Mouse (Mus musculus): ENCODE measurements around the gene Iqcn. TPM values are rescaled to one million over a fixed set of nuclear protein-coding genes. Genes with fewer than 3 reads are reported as not detected.

The Iqcn gene
- polyA plus RNA-seq, 1 experiment from 2014 or later, result 0.09 TPM

DNA sequence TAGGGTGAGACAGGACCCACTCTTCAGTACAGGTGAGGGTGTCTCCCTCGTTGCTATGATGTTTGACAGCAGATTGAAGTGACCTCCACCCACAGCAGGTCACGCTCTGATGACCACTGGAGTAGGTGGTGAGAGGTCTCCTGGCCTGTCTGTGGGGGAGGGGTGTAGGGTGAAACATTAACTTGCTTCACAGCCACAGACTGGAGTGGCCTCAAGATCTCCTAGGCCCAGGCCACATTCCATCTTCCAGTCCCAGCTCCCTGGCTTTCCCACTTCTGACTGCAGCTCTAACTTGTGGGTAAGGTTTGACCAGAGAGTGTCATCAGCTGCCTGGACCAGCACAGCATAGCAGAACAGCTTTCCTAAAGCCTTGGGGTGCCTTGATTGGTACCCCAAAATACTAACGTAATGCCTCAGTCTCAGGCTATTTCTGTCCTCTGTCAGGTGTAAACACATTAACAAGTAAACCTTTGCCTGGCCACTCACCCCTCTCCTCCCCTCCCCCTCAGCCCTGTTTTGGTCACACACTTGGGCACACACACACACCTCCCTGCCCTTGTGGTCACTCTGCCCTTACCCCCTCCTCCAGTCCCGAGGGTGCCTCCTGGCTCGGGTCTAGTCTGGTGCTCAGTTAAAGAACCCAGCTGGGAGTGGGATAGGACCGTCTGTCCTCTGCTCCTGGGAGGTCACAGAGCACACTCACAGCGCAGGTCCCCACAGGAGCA lies 20.4 kb downstream of the Iqcn start, which contains the start of gene Pde4c:
Gene Pde4c, plus strand, starts transcription at position 235 of the 725 bp plus-strand sequence.
- H3K4me3 ChIP-seq, result no peak within 1 kb of the TSS
- no peak within 1 kb of the TSS for H3K4me2 ChIP-seq
- H3K36me3 ChIP-seq, result no peaks in the 10 kb centered on the region
- H3K4me1 ChIP-seq (replicated peaks), result no peaks in the 10 kb centered on the region
- no peaks in the 10 kb centered on the region for H3K9me3 ChIP-seq
- H3K9ac ChIP-seq, result no peak within 1 kb of the TSS
- peaks cover 11% of the 10 kb centered on the region for H3K27me3 ChIP-seq
- WGBS, result 60% methylated on average over 7 of the region's 7 CpGs
- H3K27ac ChIP-seq (replicated peaks), result no peak within 1 kb of the TSS
- no peak for ATAC-seq (ENCODE audit: low FRiP score, low read depth)

DNA sequence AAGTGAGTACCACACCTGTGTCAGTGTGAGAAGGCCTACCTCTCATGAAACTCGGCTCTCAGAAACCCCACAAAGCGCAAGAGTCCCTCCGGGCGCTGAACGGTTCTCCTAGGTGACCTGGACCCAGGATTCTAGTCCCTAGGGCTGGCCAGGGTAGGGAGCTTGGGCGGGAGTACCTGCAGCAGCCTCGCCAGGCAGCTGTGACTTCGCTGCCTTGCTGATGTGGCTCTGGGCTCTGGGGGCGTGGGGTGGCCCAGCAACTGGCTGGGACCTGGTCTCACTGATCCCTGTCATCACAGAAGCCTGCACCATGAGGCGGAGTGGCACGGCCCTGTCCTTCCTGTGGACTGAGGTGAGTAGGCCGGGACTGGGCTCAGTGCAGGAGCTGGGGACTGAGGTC lies 21.0 kb downstream of the Iqcn start:
- Histone ChIP-seq H3K27me3 (peaks cover 16% of the 10 kb centered on the region), H3K36me3 (no peaks in the 10 kb centered on the region), H3K4me3 (no peak overlapping the region), H3K9ac (no peak overlapping the region), H3K4me1 (replicated peaks) (no peaks in the 10 kb centered on the region), H3K9me3 (no peaks in the 10 kb centered on the region), H3K4me2 (no peak overlapping the region), H3K27ac (replicated peaks) (no peak overlapping the region)
- no peak for ATAC-seq (ENCODE audit: low FRiP score, low read depth)
- 82% methylated on average over 12 of the region's 12 CpGs for WGBS

DNA sequence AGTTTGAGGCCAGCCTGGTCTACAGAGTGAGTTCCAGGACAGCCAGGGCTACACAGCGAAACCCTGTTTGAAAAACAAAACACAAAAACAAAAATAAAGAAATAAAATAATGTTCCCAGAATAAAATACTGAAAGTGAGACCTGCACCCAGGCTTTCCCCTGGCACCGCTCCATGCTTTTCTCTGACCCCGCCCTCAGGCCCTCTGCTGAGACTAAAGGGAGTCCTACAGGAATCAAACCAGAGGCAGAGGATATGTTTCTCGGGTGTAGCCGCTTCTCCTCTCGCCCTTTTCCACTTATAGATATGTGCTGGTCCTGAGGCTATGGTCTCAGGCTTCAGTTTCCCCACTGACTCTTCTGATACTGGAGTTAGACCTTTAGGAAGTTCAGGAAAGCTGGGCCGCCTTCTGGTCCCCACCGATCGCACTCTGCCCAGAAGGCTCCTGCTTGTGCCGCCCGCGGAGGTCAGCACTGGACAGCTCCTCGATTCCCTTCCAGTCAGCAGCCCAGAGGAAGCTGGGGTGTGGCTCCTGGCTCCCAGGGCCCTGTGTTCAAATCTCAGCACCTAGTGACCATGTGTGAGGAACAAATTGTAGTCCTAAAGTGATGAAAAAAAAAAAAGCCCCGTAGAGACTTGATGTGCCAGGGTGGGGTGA lies 22.7 kb downstream of the Iqcn start:
- WGBS, result 31% methylated on average over 14 of the region's 14 CpGs
- no peaks in the 10 kb centered on the region for H3K36me3 ChIP-seq
- no peaks in the 10 kb centered on the region for H3K9me3 ChIP-seq
- peaks cover 32% of the 10 kb centered on the region for H3K27me3 ChIP-seq
- 0 out of 2 replicates have a peak, but pooled peaks cover 3% of the 10 kb centered on the region for H3K4me1 ChIP-seq (replicated peaks)
- H3K27ac ChIP-seq (replicated peaks), result no peak overlapping the region
- no peak for ATAC-seq (ENCODE audit: low FRiP score, low read depth)
- no peak overlapping the region for H3K4me2 ChIP-seq
- no peak overlapping the region for H3K9ac ChIP-seq
- H3K4me3 ChIP-seq, result no peak overlapping the region

DNA sequence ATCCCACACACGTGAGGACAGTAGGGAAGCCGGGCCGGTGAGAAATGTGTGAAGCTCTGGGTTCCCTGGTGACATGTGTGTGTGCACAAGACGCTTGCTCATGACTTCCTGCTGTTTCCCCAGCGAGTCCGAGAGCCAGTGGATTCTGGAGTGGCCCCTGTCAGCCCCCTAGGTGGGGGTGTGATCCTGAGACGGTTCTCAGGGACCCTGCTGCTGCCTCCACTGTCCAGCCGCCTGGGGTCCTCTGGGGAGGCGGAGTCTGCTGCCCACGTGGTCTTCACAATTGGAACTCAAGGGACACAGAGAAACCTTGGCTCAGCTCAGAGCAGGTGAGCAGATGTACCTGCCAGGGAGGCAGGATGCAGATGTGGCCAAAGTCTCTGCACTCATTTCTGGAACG lies 23.5 kb downstream of the Iqcn start:
- Histone ChIP-seq H3K4me1 (replicated peaks) (0 out of 2 replicates have a peak, but pooled peaks cover 3% of the 10 kb centered on the region), H3K36me3 (no peaks in the 10 kb centered on the region), H3K9me3 (no peaks in the 10 kb centered on the region), H3K9ac (no peak overlapping the region), H3K4me2 (no peak overlapping the region), H3K4me3 (no peak overlapping the region), H3K27ac (replicated peaks) (no peak overlapping the region), H3K27me3 (peaks cover 35% of the 10 kb centered on the region)
- no peak for ATAC-seq (ENCODE audit: low FRiP score, low read depth)
- 42% methylated on average over 11 of the region's 11 CpGs for WGBS

DNA sequence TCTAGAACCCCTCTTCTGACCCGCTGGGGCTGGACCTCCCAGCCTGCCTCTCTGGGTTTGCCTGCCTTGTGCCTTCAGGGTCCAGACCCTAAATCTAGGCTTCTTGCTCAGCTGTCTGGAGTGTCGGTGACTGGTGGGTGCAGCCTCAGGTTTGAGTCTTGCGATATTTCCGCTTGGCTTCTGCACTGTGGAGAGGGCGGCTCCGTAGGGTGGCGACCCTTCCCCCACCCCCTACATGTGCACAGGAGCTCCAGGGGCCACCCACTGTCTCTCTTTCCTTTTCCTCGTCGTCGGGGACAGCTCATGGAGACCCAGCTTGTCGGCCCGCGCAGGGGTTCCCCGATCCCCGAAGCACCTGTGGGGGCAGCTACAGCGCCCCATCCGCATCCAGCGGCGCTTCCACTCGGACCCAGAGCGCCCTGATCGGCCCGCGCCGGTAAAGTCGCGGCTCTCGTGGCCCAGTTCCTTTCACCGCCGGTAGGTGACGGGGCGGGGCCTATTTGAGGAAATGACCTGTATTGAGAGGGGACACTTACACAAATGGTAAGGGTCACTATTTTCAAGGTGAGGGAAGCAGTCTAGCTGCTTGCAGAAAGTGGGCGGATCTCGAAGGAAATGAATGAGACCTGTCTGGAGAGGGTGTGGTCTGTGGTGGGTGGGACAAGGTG lies 26.7 kb downstream of the Iqcn start:
- H3K27me3 ChIP-seq, result peaks cover 35% of the 10 kb centered on the region
- H3K4me2 ChIP-seq, result peak overlapping the region; percentile 49
- H3K27ac ChIP-seq (replicated peaks), result no peak overlapping the region
- 0 out of 2 replicates have a peak, but pooled peaks cover 3% of the 10 kb centered on the region for H3K4me1 ChIP-seq (replicated peaks)
- H3K9ac ChIP-seq, result no peak overlapping the region
- ATAC-seq (ENCODE audit: low FRiP score, low read depth), result no peak
- H3K9me3 ChIP-seq, result no peaks in the 10 kb centered on the region
- peak overlapping the region; percentile 24; the same call in 1 of the 2 replicates for H3K4me3 ChIP-seq
- no peaks in the 10 kb centered on the region for H3K36me3 ChIP-seq
- WGBS, result 5% methylated on average over 34 of the region's 34 CpGs

DNA sequence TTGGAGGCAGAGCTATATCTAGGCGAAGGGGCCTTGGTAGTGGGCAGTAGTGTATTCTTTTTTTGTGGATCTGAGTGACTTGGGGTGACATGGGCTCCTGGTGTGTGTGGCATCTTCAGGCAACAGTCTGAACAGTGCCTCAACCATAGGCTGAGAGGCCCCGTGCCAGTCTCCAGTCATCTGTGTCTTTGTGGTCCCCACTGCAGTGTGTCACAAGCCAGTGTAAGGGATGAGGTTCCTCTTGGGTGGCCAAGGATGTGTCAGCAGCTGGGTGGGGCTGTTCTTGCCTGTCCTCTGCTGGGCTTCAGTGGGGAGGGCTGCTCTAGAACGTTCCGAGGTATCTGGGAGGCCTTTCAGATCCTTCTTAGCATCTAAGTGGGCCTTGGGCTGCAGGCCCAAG lies 27.7 kb downstream of the Iqcn start:
- no peaks in the 10 kb centered on the region for H3K9me3 ChIP-seq
- WGBS, result 88% methylated on average over 4 of the region's 4 CpGs
- H3K36me3 ChIP-seq, result no peaks in the 10 kb centered on the region
- H3K4me2 ChIP-seq, result no peak overlapping the region
- 0 out of 2 replicates have a peak, but pooled peaks cover 3% of the 10 kb centered on the region for H3K4me1 ChIP-seq (replicated peaks)
- H3K9ac ChIP-seq, result no peak overlapping the region
- no peak overlapping the region for H3K4me3 ChIP-seq
- ATAC-seq (ENCODE audit: low FRiP score, low read depth), result 0 out of 2 replicates have a peak, but pooled peaks have one; percentile 3
- peaks cover 35% of the 10 kb centered on the region for H3K27me3 ChIP-seq
- H3K27ac ChIP-seq (replicated peaks), result no peak overlapping the region

DNA sequence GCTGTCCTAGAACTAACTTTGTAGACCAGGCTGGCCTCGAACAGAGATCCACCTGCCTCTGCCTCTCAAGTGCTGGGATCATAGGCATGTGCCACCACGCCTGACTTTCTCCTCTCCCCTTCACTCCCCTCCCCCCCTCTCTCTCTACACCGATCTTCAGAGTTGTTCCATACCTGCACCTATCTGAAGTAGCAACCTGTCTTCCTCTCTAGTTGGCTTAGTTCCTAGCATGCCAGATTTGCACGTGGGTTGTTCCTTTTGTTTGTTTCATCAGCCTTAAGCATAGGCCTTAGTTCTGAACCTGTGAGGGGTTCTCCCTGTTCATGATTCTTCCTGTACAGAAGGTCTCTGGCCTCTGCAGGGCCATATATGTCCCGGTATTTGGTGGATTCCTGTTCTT lies 34.4 kb downstream of the Iqcn start:
- Histone ChIP-seq H3K27me3 (peaks cover 13% of the 10 kb centered on the region), H3K4me1 (replicated peaks) (no peaks in the 10 kb centered on the region), H3K9ac (no peak overlapping the region), H3K4me2 (no peak overlapping the region), H3K36me3 (no peaks in the 10 kb centered on the region), H3K27ac (replicated peaks) (no peak overlapping the region), H3K9me3 (no peaks in the 10 kb centered on the region), H3K4me3 (no peak overlapping the region)
- 70% methylated on average over 5 of the region's 5 CpGs for WGBS
- no peak for ATAC-seq (ENCODE audit: low FRiP score, low read depth)

DNA sequence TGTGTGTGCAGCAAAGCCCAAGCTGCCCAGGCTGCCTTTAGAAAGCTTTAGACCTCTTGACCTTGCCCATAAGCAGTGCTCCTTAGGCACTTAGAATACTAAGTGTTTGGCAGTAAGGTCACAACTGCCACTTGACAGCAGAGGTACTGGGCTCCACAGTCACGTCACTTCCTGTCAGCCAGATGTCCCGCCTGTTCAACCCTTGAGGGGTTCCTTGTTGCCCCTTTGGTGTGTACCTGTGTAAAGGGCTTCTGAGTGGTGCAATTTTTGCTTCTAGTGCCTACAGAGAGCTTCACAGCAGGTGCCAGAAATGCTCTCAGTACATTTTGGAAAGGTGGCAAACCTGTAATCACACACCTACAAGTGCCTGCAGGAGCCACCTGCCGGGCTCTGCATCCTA lies 35.0 kb downstream of the Iqcn start:
- H3K9ac ChIP-seq, result no peak overlapping the region
- no peak for ATAC-seq (ENCODE audit: low FRiP score, low read depth)
- no peak overlapping the region for H3K4me2 ChIP-seq
- no peak overlapping the region for H3K4me3 ChIP-seq
- WGBS, result 77% methylated on average over 3 of the region's 3 CpGs
- no peaks in the 10 kb centered on the region for H3K9me3 ChIP-seq
- peaks cover 5% of the 10 kb centered on the region for H3K4me1 ChIP-seq (replicated peaks)
- peaks cover 18% of the 10 kb centered on the region for H3K27me3 ChIP-seq
- no peaks in the 10 kb centered on the region for H3K36me3 ChIP-seq
- H3K27ac ChIP-seq (replicated peaks), result no peak overlapping the region

DNA sequence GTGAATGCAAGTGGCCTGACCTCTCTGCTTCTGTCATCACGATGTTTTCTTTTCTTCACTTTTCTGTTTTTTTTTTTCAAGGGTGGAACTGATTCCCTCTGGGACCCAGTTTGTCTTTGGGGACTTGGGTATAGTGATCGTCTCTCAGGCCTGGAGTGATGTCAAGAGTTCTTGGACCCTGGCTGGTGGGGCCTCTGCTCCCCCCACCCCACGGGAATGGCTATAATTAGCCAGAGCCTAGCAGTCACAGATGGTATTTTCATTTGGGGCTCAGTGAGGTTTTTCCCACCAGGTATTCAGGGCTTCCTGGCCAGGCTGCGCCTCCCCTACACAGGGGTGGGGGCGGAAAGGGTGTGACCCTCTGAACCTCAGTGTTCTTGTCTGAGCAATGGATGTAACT lies 38.4 kb downstream of the Iqcn start:
- Histone ChIP-seq H3K27ac (replicated peaks) (no peak overlapping the region), H3K4me2 (no peak overlapping the region), H3K27me3 (peaks cover 49% of the 10 kb centered on the region), H3K9ac (no peak overlapping the region), H3K36me3 (no peaks in the 10 kb centered on the region), H3K4me1 (replicated peaks) (peaks cover 17% of the 10 kb centered on the region), H3K9me3 (no peaks in the 10 kb centered on the region), H3K4me3 (no peak overlapping the region)
- ATAC-seq (ENCODE audit: low FRiP score, low read depth), result no peak
- WGBS, result 64% methylated on average over 5 of the region's 5 CpGs

DNA sequence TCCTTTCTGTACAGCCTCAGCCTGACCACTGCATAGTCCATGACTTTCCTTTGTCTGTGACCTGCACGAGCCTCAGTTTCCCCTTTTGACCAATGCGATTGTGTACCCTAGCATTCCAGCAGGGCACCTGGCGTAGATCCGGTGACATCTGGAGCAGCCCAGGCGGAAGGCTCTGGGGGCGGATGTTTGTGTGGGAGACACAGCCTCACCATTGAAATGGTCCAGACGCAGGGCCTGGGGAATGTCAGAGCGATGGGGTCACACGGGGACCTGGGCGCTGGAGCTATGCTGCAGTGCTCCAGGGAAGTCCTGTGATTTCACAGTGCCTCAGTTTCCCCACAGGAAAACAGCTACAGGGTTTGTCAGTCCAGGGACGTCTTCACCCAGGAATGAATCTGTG lies 38.9 kb downstream of the Iqcn start:
- Histone ChIP-seq H3K27me3 (peaks cover 52% of the 10 kb centered on the region), H3K27ac (replicated peaks) (no peak overlapping the region), H3K4me2 (no peak overlapping the region), H3K4me3 (no peak overlapping the region), H3K9me3 (no peaks in the 10 kb centered on the region), H3K9ac (no peak overlapping the region), H3K36me3 (no peaks in the 10 kb centered on the region), H3K4me1 (replicated peaks) (peaks cover 17% of the 10 kb centered on the region)
- peak; percentile 6; the same call in 1 of the 2 replicates for ATAC-seq (ENCODE audit: low FRiP score, low read depth)
- WGBS, result 67% methylated on average over 11 of the region's 11 CpGs

DNA sequence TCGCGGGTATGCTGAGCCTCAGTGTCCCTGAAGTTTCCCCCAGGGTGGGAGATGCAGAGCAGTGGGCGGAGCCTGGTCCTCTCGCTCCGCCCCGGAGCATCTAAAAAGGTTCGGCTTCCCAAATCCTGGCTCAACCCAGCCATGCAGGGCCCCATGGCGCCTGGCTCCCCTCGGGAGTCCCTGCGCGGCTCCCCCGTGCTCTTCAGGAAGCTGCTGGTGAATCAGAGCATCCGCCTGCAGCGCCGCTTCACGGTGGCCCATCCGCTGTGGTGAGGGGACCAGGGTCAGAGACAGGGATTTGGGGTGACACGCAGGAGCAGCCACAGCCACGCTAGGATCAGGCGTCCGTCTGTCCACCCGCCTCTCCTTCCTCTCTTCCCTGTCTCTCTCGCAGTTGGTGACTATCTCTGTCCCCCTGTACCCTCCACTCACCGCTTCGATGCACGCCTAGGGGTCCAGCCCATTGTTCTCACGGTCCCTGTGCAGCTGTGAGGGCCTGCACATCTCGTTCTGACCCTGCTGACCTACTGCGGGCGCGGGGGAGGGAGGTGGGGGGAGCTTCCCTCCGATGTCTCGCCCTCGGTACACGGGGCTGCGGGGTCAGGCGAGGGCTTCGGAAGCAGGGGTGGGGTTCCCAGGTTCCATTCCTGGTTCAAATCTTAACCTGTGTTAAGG lies 39.9 kb downstream of the Iqcn start:
- peak overlapping the region; percentile 38 for H3K4me3 ChIP-seq
- H3K4me2 ChIP-seq, result peak overlapping the region; percentile 61
- no peak overlapping the region for H3K27ac ChIP-seq (replicated peaks)
- peaks cover 17% of the 10 kb centered on the region for H3K4me1 ChIP-seq (replicated peaks)
- no peaks in the 10 kb centered on the region for H3K9me3 ChIP-seq
- peaks cover 57% of the 10 kb centered on the region for H3K27me3 ChIP-seq
- no peak overlapping the region for H3K9ac ChIP-seq
- peak; percentile 27; the same call in 1 of the 2 replicates for ATAC-seq (ENCODE audit: low FRiP score, low read depth)
- H3K36me3 ChIP-seq, result no peaks in the 10 kb centered on the region
- WGBS, result 2% methylated on average over 38 of the region's 38 CpGs
